Mouse (Mus musculus): Measurements from ENCODE around the gene H2afj.

DNA sequence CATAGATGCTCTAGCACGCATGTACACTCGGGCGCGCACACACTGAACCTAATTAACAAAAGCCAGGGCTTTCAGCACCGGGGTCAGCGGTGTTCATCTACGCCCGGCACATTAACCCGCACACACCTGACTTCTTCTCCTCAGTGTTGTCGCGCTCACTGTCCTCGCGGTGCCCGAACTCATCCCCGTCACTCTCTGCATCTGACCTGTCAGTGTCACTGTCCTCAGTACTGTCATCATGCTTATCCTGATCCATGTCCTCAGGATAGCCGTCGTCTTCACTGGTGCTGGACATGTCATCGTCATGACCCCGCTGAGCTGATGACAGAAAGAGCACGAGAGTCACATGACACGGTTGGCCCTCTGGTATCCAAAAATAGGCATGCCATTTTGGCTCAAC is 12.3 kb downstream of the H2afj start:
- TF ChIP-seq CTCF (conservative IDR thresholded peaks at IDR 0.05; ENCODE audit: low read length) (no peak), NANOG (IDR thresholded peaks at IDR 0.05; ENCODE audit: borderline replicate concordance, low read length) (no peak), POU5F1 (IDR thresholded peaks at IDR 0.05; ENCODE audit: borderline replicate concordance, low read length) (no peak)
